Mouse (Mus musculus): ENCODE data around the gene Ssu72. TPM values are rescaled to one million over a fixed set of nuclear protein-coding genes. Genes with fewer than 3 reads are reported as not detected.

Ssu72 gene
- polyA plus RNA-seq, 2 experiments, result 115 to 131 TPM

DNA sequence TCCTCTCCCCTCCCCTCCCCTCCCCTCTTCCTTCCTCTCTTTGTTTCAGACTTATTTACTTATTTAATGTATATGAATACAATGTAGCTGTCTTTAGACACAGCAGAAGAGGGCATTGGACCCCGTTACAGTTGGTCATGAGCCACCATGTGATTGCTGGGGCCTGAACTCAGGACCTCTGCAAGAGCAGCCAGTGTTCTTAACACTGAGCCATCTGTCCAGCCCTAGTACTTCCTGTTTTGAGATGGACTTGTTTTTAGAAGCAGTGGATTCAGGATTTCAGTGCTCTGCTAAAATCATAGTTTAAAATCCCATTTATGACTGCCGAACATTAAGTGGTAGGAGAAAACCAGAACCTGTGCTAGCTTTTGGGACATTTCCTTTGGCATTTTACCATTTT lies 4.0 kb downstream of the Ssu72 start:
- H3K27me3 ChIP-seq (ENCODE audit: control insufficient read depth, insufficient read depth, low read length), result no peaks in the 10 kb centered on the region
- H3K4me2 ChIP-seq (replicated peaks; ENCODE audit: low read depth, low read length, severe bottlenecking), result no peak overlapping the region
- DNase-seq (ENCODE audit: low spot score) (no peak), ATAC-seq (ENCODE audit: low FRiP score, low read depth) (no peak)
- no peak overlapping the region for H3K27ac ChIP-seq (replicated peaks; ENCODE audit: low read depth, low read length)
- WGBS, result 72% methylated on average over 2 of the region's 2 CpGs
- no peak for TF ChIP-seq POLR2A (IDR thresholded peaks at IDR 0.05; ENCODE audit: borderline replicate concordance, extremely low read depth, insufficient read depth, insufficient read length)
- H3K9me3 ChIP-seq (ENCODE audit: control insufficient read depth, low read length), result no peaks in the 10 kb centered on the region
- no peaks in the 10 kb centered on the region; the same call in 1 of the 2 replicates for H3K4me1 ChIP-seq (ENCODE audit: control insufficient read depth, insufficient read depth, low read length)
- H3K4me3 ChIP-seq (replicated peaks; ENCODE audit: low read length), result no peak overlapping the region
- no peak overlapping the region for H3K9ac ChIP-seq (ENCODE audit: low read depth, low read length, severe bottlenecking)
- 0 out of 2 replicates have a peak, but pooled peaks cover 4% of the 10 kb centered on the region for H3K36me3 ChIP-seq (ENCODE audit: control insufficient read depth, insufficient read depth, low read length)

DNA sequence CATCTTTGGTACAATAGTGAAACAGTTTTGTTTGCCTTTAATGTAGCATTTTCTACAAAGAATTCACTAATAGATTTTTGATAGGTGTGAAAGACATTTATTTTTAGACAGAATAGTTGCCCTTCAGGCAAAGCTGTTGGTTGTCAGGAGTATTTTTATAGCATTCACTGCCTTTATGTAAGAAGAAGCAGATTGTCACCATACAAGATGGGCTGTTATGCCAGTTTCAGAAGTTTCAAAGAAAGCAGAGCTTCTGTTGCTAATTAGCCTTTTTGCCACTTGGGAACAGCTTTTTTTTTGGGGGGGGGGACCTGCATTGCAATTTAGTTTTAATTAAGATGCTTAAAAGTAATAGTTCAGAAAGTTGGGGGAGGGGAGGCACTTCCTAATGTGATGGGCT lies 4.4 kb downstream of the Ssu72 start:
- Histone ChIP-seq H3K4me1 (ENCODE audit: control insufficient read depth, insufficient read depth, low read length) (no peaks in the 10 kb centered on the region; the same call in 1 of the 2 replicates), H3K4me3 (replicated peaks; ENCODE audit: low read length) (no peak overlapping the region), H3K36me3 (ENCODE audit: control insufficient read depth, insufficient read depth, low read length) (0 out of 2 replicates have a peak, but pooled peaks cover 4% of the 10 kb centered on the region), H3K9ac (ENCODE audit: low read depth, low read length, severe bottlenecking) (no peak overlapping the region), H3K27me3 (ENCODE audit: control insufficient read depth, insufficient read depth, low read length) (no peaks in the 10 kb centered on the region), H3K9me3 (ENCODE audit: control insufficient read depth, low read length) (no peaks in the 10 kb centered on the region), H3K4me2 (replicated peaks; ENCODE audit: low read depth, low read length, severe bottlenecking) (no peak overlapping the region), H3K27ac (replicated peaks; ENCODE audit: low read depth, low read length) (no peak overlapping the region)
- ATAC-seq (ENCODE audit: low FRiP score, low read depth), result no peak
- DNase-seq (ENCODE audit: low spot score), result no peak
- no peak for TF ChIP-seq POLR2A (IDR thresholded peaks at IDR 0.05; ENCODE audit: borderline replicate concordance, extremely low read depth, insufficient read depth, insufficient read length)

DNA sequence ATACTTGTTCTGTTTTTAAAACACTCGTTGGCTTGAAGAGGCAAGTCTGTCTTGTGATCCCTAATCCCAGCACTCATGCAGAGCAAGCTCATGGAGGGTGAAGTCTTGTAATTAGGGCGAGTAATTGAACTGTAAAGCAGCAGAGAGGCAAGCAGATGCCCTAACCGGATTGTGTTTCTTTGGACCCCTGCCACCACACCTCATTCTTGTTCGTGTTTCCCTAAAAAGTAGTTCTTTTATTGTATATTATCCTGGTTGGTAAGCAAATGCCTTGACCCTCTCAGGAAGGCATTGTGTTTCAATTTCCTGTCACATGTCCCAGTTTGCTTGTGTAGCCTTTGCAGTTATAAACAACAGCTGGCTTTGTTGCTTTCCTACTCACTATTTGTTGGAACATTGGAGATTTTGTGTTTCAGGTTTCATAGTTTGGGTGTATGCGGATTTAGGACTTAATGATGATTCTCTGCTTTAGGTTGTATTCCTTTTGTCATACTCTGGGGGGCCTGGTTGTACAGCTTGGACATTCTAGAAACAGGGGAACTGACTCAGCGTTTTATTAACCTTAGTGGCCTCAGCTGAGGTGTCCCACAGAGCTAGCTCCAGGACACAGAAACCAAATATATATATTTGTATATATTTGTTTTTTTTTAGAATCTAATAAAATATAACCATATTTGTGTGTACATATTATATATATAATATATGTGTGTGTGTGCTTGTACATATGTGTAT lies 6.1 kb downstream of the Ssu72 start:
- no peaks in the 10 kb centered on the region for H3K27me3 ChIP-seq (ENCODE audit: control insufficient read depth, insufficient read depth, low read length)
- peak; percentile 17 for DNase-seq (ENCODE audit: low spot score)
- H3K9ac ChIP-seq (ENCODE audit: low read depth, low read length, severe bottlenecking), result no peak overlapping the region
- no peak for TF ChIP-seq POLR2A (IDR thresholded peaks at IDR 0.05; ENCODE audit: borderline replicate concordance, extremely low read depth, insufficient read depth, insufficient read length)
- 43% methylated on average over 6 of the region's 6 CpGs for WGBS
- no peaks in the 10 kb centered on the region for H3K9me3 ChIP-seq (ENCODE audit: control insufficient read depth, low read length)
- H3K36me3 ChIP-seq (ENCODE audit: control insufficient read depth, insufficient read depth, low read length), result peaks cover 9% of the 10 kb centered on the region
- ATAC-seq (ENCODE audit: low FRiP score, low read depth), result no peak
- no peak overlapping the region for H3K4me3 ChIP-seq (replicated peaks; ENCODE audit: low read length)
- H3K27ac ChIP-seq (replicated peaks; ENCODE audit: low read depth, low read length), result no peak overlapping the region
- no peak overlapping the region for H3K4me2 ChIP-seq (replicated peaks; ENCODE audit: low read depth, low read length, severe bottlenecking)
- no peaks in the 10 kb centered on the region for H3K4me1 ChIP-seq (ENCODE audit: control insufficient read depth, insufficient read depth, low read length)

DNA sequence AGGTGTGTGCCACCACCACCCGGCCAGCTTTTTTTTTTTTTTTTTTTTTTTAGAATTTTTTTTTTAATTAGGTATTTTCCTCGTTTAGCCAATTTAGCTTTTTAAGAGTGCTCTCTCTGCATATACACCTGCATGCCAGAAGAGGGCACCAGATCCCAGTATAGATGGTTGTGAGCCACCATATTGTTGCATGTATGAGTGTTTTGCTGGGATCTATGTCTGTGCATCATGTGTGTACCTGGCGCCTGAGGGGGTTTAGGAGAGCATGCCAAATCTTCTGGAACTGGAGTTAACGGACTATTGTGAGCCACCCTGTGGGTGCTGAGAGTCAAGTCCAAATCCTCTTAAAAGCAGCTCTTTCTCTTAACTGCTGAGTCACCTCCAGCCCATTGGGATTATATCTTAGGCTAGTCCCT lies 17.1 kb downstream of the Ssu72 start:
- peaks cover 29% of the 10 kb centered on the region for H3K36me3 ChIP-seq (ENCODE audit: control insufficient read depth, insufficient read depth, low read length)

DNA sequence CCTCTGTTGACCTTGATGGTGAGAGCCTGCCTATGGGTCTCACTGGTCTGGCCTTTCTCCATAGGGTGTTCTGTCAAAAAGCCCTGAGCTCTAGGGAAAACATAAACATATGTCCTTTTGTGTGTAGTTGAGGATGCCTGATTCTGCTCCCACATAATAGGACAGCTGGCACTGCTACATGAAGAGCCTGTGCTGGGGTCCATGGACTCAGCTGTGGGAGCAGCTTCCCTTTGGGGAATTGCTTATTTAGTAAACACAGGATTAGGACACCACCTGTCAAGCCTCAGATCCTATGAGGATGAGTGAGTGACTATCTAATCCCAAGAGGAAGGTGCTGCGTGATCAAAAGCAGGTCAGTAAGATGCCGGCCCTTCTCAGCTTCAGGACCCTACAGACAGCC lies 23.4 kb downstream of the Ssu72 start:
- ATAC-seq (ENCODE audit: low FRiP score, low read depth) (no peak), DNase-seq (ENCODE audit: low spot score) (no peak)
- TF ChIP-seq POLR2A (IDR thresholded peaks at IDR 0.05; ENCODE audit: borderline replicate concordance, extremely low read depth, insufficient read depth, insufficient read length), result no peak
- Histone ChIP-seq H3K4me1 (ENCODE audit: control insufficient read depth, insufficient read depth, low read length) (no peaks in the 10 kb centered on the region), H3K9me3 (ENCODE audit: control insufficient read depth, low read length) (no peaks in the 10 kb centered on the region), H3K27me3 (ENCODE audit: control insufficient read depth, insufficient read depth, low read length) (no peaks in the 10 kb centered on the region), H3K36me3 (ENCODE audit: control insufficient read depth, insufficient read depth, low read length) (peaks cover 35% of the 10 kb centered on the region; the same call in 1 of the 2 replicates), H3K9ac (ENCODE audit: low read depth, low read length, severe bottlenecking) (no peak overlapping the region), H3K4me2 (replicated peaks; ENCODE audit: low read depth, low read length, severe bottlenecking) (no peak overlapping the region), H3K4me3 (replicated peaks; ENCODE audit: low read length) (no peak overlapping the region), H3K27ac (replicated peaks; ENCODE audit: low read depth, low read length) (no peak overlapping the region)
- 79% methylated on average over 2 of the region's 2 CpGs for WGBS

More for the DNA sequence above, 17.1 kb downstream of the Ssu72 start:
- Histone ChIP-seq H3K9me3 (ENCODE audit: control insufficient read depth, low read length) (no peaks in the 10 kb centered on the region), H3K27me3 (ENCODE audit: control insufficient read depth, insufficient read depth, low read length) (no peaks in the 10 kb centered on the region), H3K4me2 (replicated peaks; ENCODE audit: low read depth, low read length, severe bottlenecking) (no peak overlapping the region), H3K9ac (ENCODE audit: low read depth, low read length, severe bottlenecking) (no peak overlapping the region), H3K27ac (replicated peaks; ENCODE audit: low read depth, low read length) (no peak overlapping the region), H3K4me1 (ENCODE audit: control insufficient read depth, insufficient read depth, low read length) (no peaks in the 10 kb centered on the region), H3K4me3 (replicated peaks; ENCODE audit: low read length) (no peak overlapping the region)
- TF ChIP-seq POLR2A (IDR thresholded peaks at IDR 0.05; ENCODE audit: borderline replicate concordance, extremely low read depth, insufficient read depth, insufficient read length), result no peak
- ATAC-seq (ENCODE audit: low FRiP score, low read depth) (no peak), DNase-seq (ENCODE audit: low spot score) (no peak)
- whole genome bisulfite sequencing, result 59% methylated on average over 4 of the region's 4 CpGs

Data from limb, embryonic 14.5 days (tissue).